In genomic region chr13:111393426-111393825, GRCm38 (mm10) we compare ENCODE assay signal across 23 mouse cellular contexts.
A peak's percentile ranks its signal among the peaks of the same experiment; 100 is the strongest.
DNase-seq lines count a peak whose midpoint lies in the region; ATAC-seq and TF ChIP-seq lines count a peak whose summit lies in the region.
"Had no signal": no experiment of that assay in that cellular context is flagged by ENCODE, and none has a peak within 500 bp of the region (broad histone marks: within the 10 kb centered on the region; RNA-seq: fewer than 3 reads in every experiment).

No protein-coding gene starts in this region.

- H3K4me3 ChIP-seq in midbrain, embryonic 11.5 days (ENCODE audit: low read depth, low read length), result no peak overlapping the region
- H3K4me3 ChIP-seq in midbrain, postnatal 0 days (ENCODE audit: low read depth, low read length), result no peak overlapping the region
- no peak overlapping the region for H3K4me3 ChIP-seq in ES-E14 (ENCODE audit: insufficient read depth in 1 of 2, low read depth in 1 of 2, low read length in 2 of 2, poor library complexity in 1 of 2, severe bottlenecking in 1 of 2)
- H3K4me3 ChIP-seq: embryonic facial prominence, embryonic 13.5 days; embryonic facial prominence, embryonic 15.5 days; erythroblast, embryonic 14.5 days; forebrain, embryonic 10.5 days; forebrain, embryonic 12.5 days had no signal

- TF ChIP-seq CTCF in midbrain, postnatal 0 days (IDR thresholded peaks at IDR 0.05), result no peak

- H3K9me3 ChIP-seq in midbrain, embryonic 11.5 days (ENCODE audit: control insufficient read depth, low read length), result no peaks in the 10 kb centered on the region
- H3K9me3 ChIP-seq in midbrain, postnatal 0 days (ENCODE audit: low read length), result no peaks in the 10 kb centered on the region
- no peaks in the 10 kb centered on the region for H3K9me3 ChIP-seq in ES-E14 (ENCODE audit: control insufficient read depth, insufficient read depth, low read depth, low read length)
- H3K9me3 ChIP-seq: embryonic facial prominence, embryonic 13.5 days; embryonic facial prominence, embryonic 15.5 days; forebrain, embryonic 10.5 days; forebrain, embryonic 12.5 days had no signal

- no peaks in the 10 kb centered on the region; the same call in 1 of the 2 replicates for H3K4me1 ChIP-seq in midbrain, embryonic 11.5 days (ENCODE audit: control insufficient read depth, insufficient read depth, low read length)
- no peaks in the 10 kb centered on the region for H3K4me1 ChIP-seq in midbrain, postnatal 0 days (ENCODE audit: insufficient read depth, low read length)
- H3K4me1 ChIP-seq in ES-E14 (ENCODE audit: control insufficient read depth in 2 of 2, insufficient read depth in 2 of 2, low read length in 2 of 2, poor library complexity in 1 of 2), result peaks cover 6 to 14% of the 10 kb centered on the region in 2 experiments; a peak in 3 of 4 replicates
- H3K4me1 ChIP-seq: embryonic facial prominence, embryonic 15.5 days had no signal

- H3K9ac ChIP-seq in midbrain, embryonic 11.5 days (ENCODE audit: low read length), result no peak overlapping the region
- no peak overlapping the region for H3K9ac ChIP-seq in midbrain, postnatal 0 days (replicated peaks; ENCODE audit: low read length, poor library complexity, severe bottlenecking)
- no peak overlapping the region for H3K9ac ChIP-seq in ES-E14 (ENCODE audit: insufficient read depth, low read depth, low read length, poor library complexity, severe bottlenecking)
- H3K9ac ChIP-seq: embryonic facial prominence, embryonic 13.5 days; embryonic facial prominence, embryonic 15.5 days; forebrain, embryonic 12.5 days had no signal

- no peak overlapping the region for H3K27ac ChIP-seq in midbrain, embryonic 11.5 days (ENCODE audit: low read depth, low read length)
- H3K27ac ChIP-seq in midbrain, postnatal 0 days (ENCODE audit: low read depth, low read length), result no peak overlapping the region
- H3K27ac ChIP-seq in ES-E14 (ENCODE audit: insufficient read depth, low read depth, low read length, poor library complexity, severe bottlenecking), result no peak overlapping the region
- H3K27ac ChIP-seq: embryonic facial prominence, embryonic 13.5 days; embryonic facial prominence, embryonic 15.5 days; forebrain, embryonic 10.5 days; forebrain, embryonic 12.5 days had no signal

- WGBS in midbrain, embryonic 11.5 days, result 62% methylated on average over 6 of the region's 6 CpGs
- WGBS in midbrain, postnatal 0 days, result 64% methylated on average over 6 of the region's 6 CpGs

- no peak overlapping the region for H3K4me2 ChIP-seq in midbrain, embryonic 11.5 days
- no peak overlapping the region for H3K4me2 ChIP-seq in midbrain, postnatal 0 days (ENCODE audit: low read depth, low read length, poor library complexity, severe bottlenecking)
- H3K4me2 ChIP-seq: embryonic facial prominence, embryonic 13.5 days; embryonic facial prominence, embryonic 15.5 days; forebrain, embryonic 12.5 days had no signal

- no peaks in the 10 kb centered on the region for H3K27me3 ChIP-seq in midbrain, embryonic 11.5 days (ENCODE audit: control insufficient read depth, insufficient read depth, low read length)
- no peaks in the 10 kb centered on the region for H3K27me3 ChIP-seq in midbrain, postnatal 0 days (ENCODE audit: insufficient read depth, low read length)
- H3K27me3 ChIP-seq: embryonic facial prominence, embryonic 13.5 days; embryonic facial prominence, embryonic 15.5 days; forebrain, embryonic 12.5 days had no signal

- ATAC-seq in midbrain, embryonic 11.5 days (ENCODE audit: low FRiP score), result no peak
- no peak for ATAC-seq in midbrain, postnatal 0 days (ENCODE audit: low FRiP score)
- no peak for ATAC-seq in frontal cortex, adult (ENCODE audit: low TSS enrichment)
- ATAC-seq: forebrain, embryonic 14.5 days; forebrain, embryonic 16.5 days had no signal

- no peaks in the 10 kb centered on the region for H3K36me3 ChIP-seq in midbrain, embryonic 11.5 days (ENCODE audit: control insufficient read depth, insufficient read depth, low read length)
- H3K36me3 ChIP-seq in midbrain, postnatal 0 days (ENCODE audit: insufficient read depth, low read length), result no peaks in the 10 kb centered on the region
- H3K36me3 ChIP-seq in ES-E14 (ENCODE audit: control insufficient read depth, insufficient read depth, low read length, poor library complexity, severe bottlenecking), result no peaks in the 10 kb centered on the region
- H3K36me3 ChIP-seq: embryonic facial prominence, embryonic 13.5 days; embryonic facial prominence, embryonic 15.5 days; forebrain, embryonic 10.5 days; forebrain, embryonic 12.5 days had no signal

- DNase-seq in midbrain, embryonic 11.5 days (ENCODE audit: low spot score, missing footprints), result peak; percentile 41
- DNase-seq in midbrain, postnatal 0 days (ENCODE audit: low spot score), result no peak
- peak; percentile 34 for DNase-seq in ES-E14 (ENCODE audit: low read depth, low spot score)
- peak; percentile 77 for DNase-seq in ZHBTc4 (ENCODE audit: low read depth, low spot score)
- no peak for DNase-seq in testis, postnatal 10 days (ENCODE audit: low spot score)
- DNase-seq: adrenal gland, adult 2 months; adrenal gland, postnatal 10 days; adrenal gland, postnatal 25 days; cerebellum, adult 11 months; cerebellum, adult 18-20 months; cerebellum, adult 8-10 months; cerebellum, adult 9-11 months; cerebellum, postnatal 14 days; cerebellum, postnatal 36 days; embryo, embryonic 11 days had no signal

- in situ Hi-C loops in ES-E14 (cut with MboI; ENCODE audit: low sequenced_read_pairs in 2 of 2, unreplicated experiment in 2 of 2), result no loop called here

TF ChIP-seq in ES-E14, 5 proteins besides CTCF, POLR2A, EP300 and RAD21:
- TF ChIP-seq MAFK (IDR thresholded peaks at IDR 0.05; ENCODE audit: insufficient read depth, low read depth, low read length) (no peak), HCFC1 (IDR thresholded peaks at IDR 0.05; ENCODE audit: borderline replicate concordance, insufficient read depth, low read length) (no peak), ZC3H11A (IDR thresholded peaks at IDR 0.05; ENCODE audit: borderline replicate concordance, low read depth, low read length) (no peak), CHD2 (IDR thresholded peaks at IDR 0.05; ENCODE audit: low read depth, low read length) (no peak)

Comparison
In these comparisons a context has a peak if more than half of its experiments do, and no peak if none do; other contexts are left out.
1. DNase-seq: peak in midbrain, embryonic 11.5 days (single experiment), ES-E14 (single experiment) and ZHBTc4 (single experiment); none in midbrain, postnatal 0 days (single experiment) and testis, postnatal 10 days (single experiment).